Mouse (Mus musculus): Measurements from ENCODE around the gene Art4.

Gene Art4

GRCm38 (mm10) chr6:136865360-136865759 lies 7.8 kb upstream of the Art4 start:
- no peak for DNase-seq

GRCm38 (mm10) chr6:136861020-136861419 lies 3.5 kb upstream of the Art4 start:
- peak in 1 of 2 experiments; percentile 10 for DNase-seq

- DNase-seq: no peak
These were observed 887 bp upstream of the Art4 start for GRCm38 (mm10) chr6:136858420-136858819.

- DNase-seq: no peak
These were observed 334 bp upstream of the Art4 start for GRCm38 (mm10) chr6:136857873-136858260.

GRCm38 (mm10) chr6:136856071-136856636 lies 1.4 kb downstream of the Art4 start:
- no peak for DNase-seq

GRCm38 (mm10) chr6:136855183-136855582 lies 2.4 kb downstream of the Art4 start:
- no peak for DNase-seq

- no peak for DNase-seq
These were observed 3.2 kb downstream of the Art4 start for GRCm38 (mm10) chr6:136854361-136854781.

- no peak for DNase-seq
These were observed 4.8 kb downstream of the Art4 start for GRCm38 (mm10) chr6:136852762-136853161.

GRCm38 (mm10) chr6:136852348-136852747 lies 5.2 kb downstream of the Art4 start:
- no peak for DNase-seq

- DNase-seq: no peak
These were observed 7.3 kb downstream of the Art4 start for GRCm38 (mm10) chr6:136850267-136850666.

GRCm38 (mm10) chr6:136848971-136849370 lies 8.6 kb downstream of the Art4 start:
- no peak for DNase-seq

- DNase-seq: no peak
These were observed 9.1 kb downstream of the Art4 start for GRCm38 (mm10) chr6:136848399-136848798.

- peak; percentile 14 to 47 for DNase-seq
These were observed 9.7 kb downstream of the Art4 start for GRCm38 (mm10) chr6:136847790-136848189.

GRCm38 (mm10) chr6:136847267-136847666 lies 10.3 kb downstream of the Art4 start:
- no peak for DNase-seq

- no peak for DNase-seq
These were observed 11.6 kb downstream of the Art4 start for GRCm38 (mm10) chr6:136845706-136846480.

- no peak for DNase-seq
These were observed 12.6 kb downstream of the Art4 start for GRCm38 (mm10) chr6:136844903-136845302.

GRCm38 (mm10) chr6:136837323-136837722 lies 20.2 kb downstream of the Art4 start:
- DNase-seq: no peak

- no peak for DNase-seq
These were observed 22.2 kb downstream of the Art4 start, which contains the start of gene Smco3 for GRCm38 (mm10) chr6:136835352-136835751. Gene Smco3 (minus strand): TSS chr6:136835452.

GRCm38 (mm10) chr6:136831712-136832111 lies 25.8 kb downstream of the Art4 start:
- no peak for DNase-seq

- no peak for DNase-seq
These were observed 28.9 kb downstream of the Art4 start for GRCm38 (mm10) chr6:136828681-136829080.

GRCm38 (mm10) chr6:136827881-136828561 lies 29.5 kb downstream of the Art4 start, which contains the start of gene Wbp11:
Gene Wbp11 (minus strand): TSS chr6:136828233.
- peak; percentile 96 for DNase-seq

GRCm38 (mm10) chr6:136827516-136827880 lies 30.0 kb downstream of the Art4 start, which contains the start of gene BC049715:
Gene BC049715 (plus strand): TSS chr6:136827626.
- no peak for DNase-seq

- no peak for DNase-seq
These were observed 30.4 kb downstream of the Art4 start for GRCm38 (mm10) chr6:136827116-136827515.

GRCm38 (mm10) chr6:136824987-136825386 lies 32.5 kb downstream of the Art4 start:
- DNase-seq: no peak
